Mouse (Mus musculus) ES-E14 (cell line): ENCODE results near the gene Msrb3. TPM values are rescaled to one million over a fixed set of nuclear protein-coding genes. Genes with fewer than 3 reads are reported as not detected.

ENCODE experiments used
- DNase-seq: peaks from one replicate; pipeline ENCODE4 v3.0.0-alpha.2; 2013; ENCODE audit warnings: low read depth, low spot score
- H3K27ac ChIP-seq: 2 replicates; pipeline ENCODE4 v1.5.1; 2012; ENCODE audit warnings: low read depth, mild to moderate bottlenecking, low read length, moderate library complexity, mixed read lengths; ENCODE audit not compliant: poor library complexity, insufficient read depth, severe bottlenecking
- H3K36me3 ChIP-seq: 2 replicates; pipeline ENCODE4 v1.6.1; 2012; ENCODE audit warnings: mild to moderate bottlenecking, low read length, moderate library complexity, mixed read lengths; ENCODE audit not compliant: control insufficient read depth, poor library complexity, insufficient read depth, severe bottlenecking
- H3K4me1 ChIP-seq, 2 experiments: fragments of 150-350 bp in 1 of 2; sonication (generic) in 1 of 2; 2 replicates each; pipeline ENCODE4 v1.6.1; 2012; ENCODE audit warnings: low read length in 2 of 2, mild to moderate bottlenecking in 1 of 2, mixed read lengths in 1 of 2; ENCODE audit not compliant: control insufficient read depth in 2 of 2, insufficient read depth in 2 of 2, poor library complexity in 1 of 2
- H3K4me3 ChIP-seq, 2 experiments: fragments of 150-350 bp in 1 of 2; sonication (generic) in 1 of 2; 2 replicates each; pipeline ENCODE4 v1.5.1; 2012; ENCODE audit warnings: low read length in 2 of 2, low read depth in 1 of 2, mild to moderate bottlenecking in 1 of 2, mixed read lengths in 1 of 2; ENCODE audit not compliant: insufficient read depth in 1 of 2, poor library complexity in 1 of 2, severe bottlenecking in 1 of 2
- H3K9ac ChIP-seq: 2 replicates; pipeline ENCODE4 v1.6.1; 2012; ENCODE audit warnings: low read depth, mild to moderate bottlenecking, low read length, mixed read lengths; ENCODE audit not compliant: poor library complexity, insufficient read depth, severe bottlenecking
- H3K9me3 ChIP-seq: fragments of 150-350 bp; sonication (generic); 2 replicates; pipeline ENCODE4 v1.6.1; 2012; ENCODE audit warnings: low read depth, mild to moderate bottlenecking, low read length; ENCODE audit not compliant: control insufficient read depth, insufficient read depth
- CHD2 ChIP-seq: IDR thresholded peaks from 2 replicates; pipeline ENCODE4 v1.6.1; 2014; ENCODE audit warnings: mild to moderate bottlenecking, low read depth, low read length, inconsistent platforms
- HCFC1 ChIP-seq: IDR thresholded peaks from 2 replicates; pipeline ENCODE4 v1.6.1; 2012; ENCODE audit warnings: low read length, inconsistent platforms, borderline replicate concordance; ENCODE audit not compliant: insufficient read depth
- MAFK ChIP-seq: IDR thresholded peaks from 2 replicates; pipeline ENCODE4 v1.6.1; 2014; ENCODE audit warnings: mild to moderate bottlenecking, low read depth, low read length, inconsistent platforms; ENCODE audit not compliant: insufficient read depth
- ZC3H11A ChIP-seq: IDR thresholded peaks from 2 replicates; pipeline ENCODE4 v1.6.1; 2012; ENCODE audit warnings: low read depth, mild to moderate bottlenecking, inconsistent platforms, low read length, borderline replicate concordance
- ZNF384 ChIP-seq: IDR thresholded peaks from 2 replicates; pipeline ENCODE4 v1.6.1; 2012; ENCODE audit warnings: low read depth, low read length, inconsistent platforms
- in situ Hi-C, 2 experiments: fragments of 600-800 bp; cut with MboI; formaldehyde crosslinking; loops; one replicate each; pipeline ENCODE4 v1.15.1; 2025; ENCODE audit warnings: low sequenced_read_pairs in 2 of 2, inconsistent platforms in 1 of 2; ENCODE audit not compliant: unreplicated experiment in 2 of 2
- total RNA-seq: library from RNA; depleted of rRNA; stranded (reverse); fragments of 300-350 nt; gene quantifications from 2 replicates; pipeline ENCODE4 v1.2.3, GENCODE M21; 2012

The Msrb3 gene
- total RNA-seq, 1 experiment: 5.7 TPM

GRCm38 (mm10) chr10:120794391-120794817 is 104.5 kb downstream of the Msrb3 start:
- Histone ChIP-seq H3K4me1 (no peaks in the 10 kb centered on the region), H3K36me3 (no peaks in the 10 kb centered on the region), H3K27ac (no peak overlapping the region), H3K4me3 (no peak overlapping the region), H3K9ac (no peak overlapping the region), H3K9me3 (no peaks in the 10 kb centered on the region)
- in situ Hi-C loops: no loop called here
- no peak for TF ChIP-seq ZNF384
- TF ChIP-seq CHD2: no peak
- TF ChIP-seq MAFK: no peak
- TF ChIP-seq HCFC1: no peak
- no peak for TF ChIP-seq ZC3H11A
- no peak for DNase-seq

- Histone ChIP-seq H3K4me3 (no peak overlapping the region), H3K27ac (no peak overlapping the region), H3K9ac (no peak overlapping the region), H3K9me3 (no peaks in the 10 kb centered on the region), H3K4me1 (no peaks in the 10 kb centered on the region), H3K36me3 (no peaks in the 10 kb centered on the region)
- in situ Hi-C loops: no loop called here
- DNase-seq: no peak
- TF ChIP-seq ZNF384 (no peak), ZC3H11A (no peak)
Observed at GRCm38 (mm10) chr10:120792191-120792765, 106.6 kb downstream of the Msrb3 start.

- DNase-seq: no peak
- H3K4me3 ChIP-seq: no peak overlapping the region
- H3K9ac ChIP-seq: no peak overlapping the region
- in situ Hi-C loops: no loop called here
- H3K4me1 ChIP-seq: no peaks in the 10 kb centered on the region
- no peak overlapping the region for H3K27ac ChIP-seq
- no peaks in the 10 kb centered on the region for H3K36me3 ChIP-seq
- TF ChIP-seq MAFK: no peak
- no peaks in the 10 kb centered on the region for H3K9me3 ChIP-seq
Observed at GRCm38 (mm10) chr10:120791438-120791837, 107.5 kb downstream of the Msrb3 start.

GRCm38 (mm10) chr10:120787202-120787601 is 111.7 kb downstream of the Msrb3 start:
- no peaks in the 10 kb centered on the region for H3K9me3 ChIP-seq
- no peak overlapping the region for H3K4me3 ChIP-seq
- no peaks in the 10 kb centered on the region for H3K4me1 ChIP-seq
- H3K9ac ChIP-seq: no peak overlapping the region
- no peak for DNase-seq
- no peaks in the 10 kb centered on the region for H3K36me3 ChIP-seq
- TF ChIP-seq ZC3H11A (no peak), HCFC1 (no peak), CHD2 (no peak), ZNF384 (no peak), MAFK (no peak)
- H3K27ac ChIP-seq: no peak overlapping the region
- in situ Hi-C loops: no loop called here

- H3K4me1 ChIP-seq: no peaks in the 10 kb centered on the region
- no peaks in the 10 kb centered on the region for H3K36me3 ChIP-seq
- TF ChIP-seq HCFC1 (no peak), ZNF384 (no peak), MAFK (no peak), ZC3H11A (no peak), CHD2 (no peak)
- in situ Hi-C loops: no loop called here
- no peak overlapping the region for H3K27ac ChIP-seq
- no peak overlapping the region for H3K4me3 ChIP-seq
- H3K9me3 ChIP-seq: no peaks in the 10 kb centered on the region
- H3K9ac ChIP-seq: no peak overlapping the region
- no peak for DNase-seq
Observed at GRCm38 (mm10) chr10:120784516-120784915, 114.4 kb downstream of the Msrb3 start.
